Mouse (Mus musculus) bone marrow, adult 2 months (tissue): ENCODE results near the gene Muc13. TPM values are rescaled to one million over a fixed set of nuclear protein-coding genes. Genes with fewer than 3 reads are reported as not detected.

ENCODE experiments used
- H3K27ac ChIP-seq: fragments of 200-500 bp; 2 replicates; pipeline ENCODE4 v1.5.1; 2012; ENCODE audit warnings: low read depth, mild to moderate bottlenecking, control low read depth, inconsistent platforms, low read length; ENCODE audit not compliant: control insufficient read depth, poor library complexity, insufficient read depth
- H3K4me1 ChIP-seq: fragments of 200-500 bp; 2 replicates; pipeline ENCODE4 v1.6.1; 2011; ENCODE audit warnings: low read length; ENCODE audit not compliant: control insufficient read depth, insufficient read depth
- H3K4me3 ChIP-seq: fragments of 200-500 bp; replicated peaks from 2 replicates; pipeline ENCODE3; 2011; ENCODE audit warnings: mild to moderate bottlenecking, low read depth, low read length, control low read depth; ENCODE audit not compliant: control insufficient read depth
- CTCF ChIP-seq: fragments of 200-500 bp; IDR thresholded peaks from 2 replicates; pipeline ENCODE4 v1.5.1; 2011; ENCODE audit warnings: low read length, control low read depth; ENCODE audit not compliant: control insufficient read depth, insufficient read depth
- POLR2A ChIP-seq: fragments of 200-500 bp; IDR thresholded peaks from 2 replicates; pipeline ENCODE4 v1.6.1; 2011; ENCODE audit warnings: low read depth, mild to moderate bottlenecking, control low read depth, low read length, borderline replicate concordance; ENCODE audit not compliant: control insufficient read depth
- WGBS: fragments of 180-500 bp; shearing (Covaris S2); methylation state at CpG from one replicate; pipeline ENCODE4 v1.1.7; 2018; 5-methylcytosine and 5-hydroxymethylcytosine counted together
- polyA plus RNA-seq: library from polyadenylated mRNA; stranded (reverse); fragments of >200 nt; gene quantifications from 2 replicates; pipeline ENCODE4 v1.2.4, GENCODE M21; 2011; ENCODE audit warnings: low replicate concordance; ENCODE audit not compliant: missing spikeins, insufficient read depth, insufficient read length

The Muc13 gene
- polyA plus RNA-seq, 1 experiment, result 6.4 TPM

- Histone ChIP-seq H3K27ac (no peak overlapping the region), H3K4me3 (no peak overlapping the region), H3K4me1 (peaks cover 1% of the 10 kb centered on the region)
- 60% methylated on average over 3 of the region's 3 CpGs for WGBS
- TF ChIP-seq POLR2A (no peak), CTCF (no peak)
Observed at GRCm38 (mm10) chr16:33774972-33775371, 18.9 kb upstream of the Muc13 start.

- 88% methylated on average over 1 of the region's 1 CpGs for WGBS
- Histone ChIP-seq H3K4me1 (no peaks in the 10 kb centered on the region; the same call in 1 of the 2 replicates), H3K27ac (no peak overlapping the region), H3K4me3 (no peak overlapping the region)
- TF ChIP-seq CTCF (no peak), POLR2A (no peak)
Observed at GRCm38 (mm10) chr16:33775733-33776335, 18.0 kb upstream of the Muc13 start.

- WGBS, result 14% methylated on average over 7 of the region's 7 CpGs
- TF ChIP-seq POLR2A, result no peak
- no peak for TF ChIP-seq CTCF
- Histone ChIP-seq H3K4me1 (peaks cover 3% of the 10 kb centered on the region; the same call in 1 of the 2 replicates), H3K4me3 (no peak overlapping the region), H3K27ac (no peak overlapping the region)
Observed at GRCm38 (mm10) chr16:33776766-33777529, 16.9 kb upstream of the Muc13 start.

GRCm38 (mm10) chr16:33777607-33778006, 16.2 kb upstream of the Muc13 start:
- 72% methylated on average over 6 of the region's 6 CpGs for WGBS
- Histone ChIP-seq H3K4me1 (peaks cover 3% of the 10 kb centered on the region; the same call in 1 of the 2 replicates), H3K4me3 (no peak overlapping the region), H3K27ac (no peak overlapping the region)
- no peak for TF ChIP-seq CTCF
- TF ChIP-seq POLR2A, result no peak

DNA sequence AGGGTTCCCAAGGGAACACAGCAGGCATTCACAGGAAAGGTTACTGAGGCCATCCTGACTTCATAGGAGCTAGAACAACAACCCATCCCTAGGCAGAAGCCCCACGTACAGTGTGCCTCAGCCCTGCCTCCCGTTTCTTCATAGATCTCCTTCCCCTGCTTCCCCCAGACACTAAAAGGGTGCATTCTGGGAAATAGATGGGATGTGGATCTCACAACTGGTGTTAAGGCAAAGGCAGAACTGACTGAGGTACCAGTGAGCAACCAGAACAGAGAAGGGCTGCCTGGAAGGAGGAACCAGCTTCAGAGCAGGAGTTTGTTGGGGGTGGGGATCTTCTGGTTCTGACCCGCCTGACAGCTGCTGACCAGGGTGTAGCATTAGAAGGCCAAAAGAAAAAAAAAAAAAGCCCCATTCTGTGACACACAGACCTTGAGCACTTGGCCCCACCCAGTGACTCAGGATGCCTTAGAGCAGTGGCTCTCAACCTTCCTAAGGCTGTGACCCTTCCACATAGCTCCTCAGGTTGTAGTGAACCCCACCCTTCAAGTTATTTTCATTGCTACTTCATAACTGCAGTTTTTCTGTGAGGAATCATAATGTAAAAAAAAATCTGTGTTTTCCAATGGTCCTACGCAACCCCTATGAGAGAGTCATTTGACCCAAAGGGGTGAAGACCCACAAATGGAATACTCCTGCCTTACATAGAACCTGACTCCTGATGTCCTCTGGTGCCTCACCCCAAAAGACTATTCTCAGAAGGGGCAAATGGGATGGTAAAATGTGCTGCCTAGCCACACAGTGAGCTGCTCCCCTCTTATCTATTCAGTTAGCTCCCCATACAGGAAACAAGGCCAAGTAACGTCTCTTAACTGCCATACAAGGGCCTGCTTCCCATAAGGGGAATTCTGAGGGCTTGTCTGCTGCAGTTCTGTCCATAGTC, 11.8 kb upstream of the Muc13 start:
- WGBS, result 20% methylated on average over 5 of the region's 5 CpGs
- TF ChIP-seq POLR2A (no peak), CTCF (no peak)
- H3K27ac ChIP-seq, result peak overlapping the region; percentile 12; the same call in 1 of the 2 replicates
- H3K4me1 ChIP-seq, result peaks cover 6% of the 10 kb centered on the region
- no peak overlapping the region for H3K4me3 ChIP-seq

GRCm38 (mm10) chr16:33782729-33783091, 11.1 kb upstream of the Muc13 start:
- no peak overlapping the region for H3K27ac ChIP-seq
- no peak overlapping the region for H3K4me3 ChIP-seq
- TF ChIP-seq CTCF (no peak), POLR2A (no peak)
- peaks cover 6% of the 10 kb centered on the region for H3K4me1 ChIP-seq
- 38% methylated on average over 1 of the region's 1 CpGs for WGBS

DNA sequence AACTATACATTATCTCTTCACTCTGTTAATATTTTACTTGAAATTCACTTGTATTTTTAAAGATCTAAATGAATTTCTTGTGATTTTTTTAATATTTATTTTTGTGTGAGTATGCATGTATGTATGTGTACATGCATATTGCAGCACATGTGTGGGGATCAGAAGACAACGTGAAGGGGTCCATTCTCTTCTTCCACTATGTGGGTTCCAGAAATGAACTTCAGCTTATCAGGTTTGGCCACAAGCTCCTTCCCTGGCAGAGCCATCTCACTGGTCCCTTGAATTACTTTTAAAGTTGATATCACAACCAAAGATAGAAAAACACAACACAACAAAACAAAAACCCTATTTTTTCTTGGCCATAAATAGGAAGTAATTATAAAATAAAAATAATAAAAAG, 9.3 kb upstream of the Muc13 start:
- Histone ChIP-seq H3K4me3 (no peak overlapping the region), H3K4me1 (peaks cover 6% of the 10 kb centered on the region), H3K27ac (no peak overlapping the region)
- TF ChIP-seq CTCF (no peak), POLR2A (no peak)
- WGBS, result 21% methylated on average over 1 of the region's 1 CpGs

DNA sequence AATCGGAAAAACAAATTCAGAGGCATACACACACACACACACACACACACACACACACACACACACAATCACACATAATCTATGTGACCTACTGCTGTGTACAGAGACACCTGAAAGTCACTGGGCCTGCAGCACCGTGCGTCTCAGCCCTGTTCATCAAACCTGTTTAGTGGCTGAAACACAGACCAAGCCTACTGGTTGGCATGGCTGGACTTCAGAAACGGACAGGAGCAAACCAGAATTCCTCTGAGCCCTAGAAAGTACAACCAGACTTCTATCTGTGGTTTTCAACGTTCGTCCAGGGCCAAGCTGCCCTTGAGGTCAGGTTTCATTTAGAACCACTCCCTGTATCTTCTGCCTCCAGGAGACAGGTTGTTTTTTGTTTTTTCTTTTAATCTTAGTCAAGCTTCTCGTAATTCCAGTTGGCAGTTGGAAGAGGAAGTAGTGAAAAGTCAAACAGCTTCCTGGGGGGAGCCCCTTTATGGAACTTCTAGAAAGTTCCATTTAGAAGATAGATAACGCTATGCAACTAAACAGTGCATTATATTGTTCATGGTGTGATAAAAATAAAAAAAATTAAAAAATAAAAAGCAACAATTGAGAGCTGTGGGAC, 8.6 kb upstream of the Muc13 start:
- Histone ChIP-seq H3K4me1 (peaks cover 6% of the 10 kb centered on the region), H3K27ac (peak overlapping the region; percentile 80; the same call in 1 of the 2 replicates), H3K4me3 (no peak overlapping the region)
- WGBS, result 4% methylated on average over 8 of the region's 8 CpGs
- no peak for TF ChIP-seq POLR2A
- TF ChIP-seq CTCF, result no peak
